In the genomic region with DNA sequence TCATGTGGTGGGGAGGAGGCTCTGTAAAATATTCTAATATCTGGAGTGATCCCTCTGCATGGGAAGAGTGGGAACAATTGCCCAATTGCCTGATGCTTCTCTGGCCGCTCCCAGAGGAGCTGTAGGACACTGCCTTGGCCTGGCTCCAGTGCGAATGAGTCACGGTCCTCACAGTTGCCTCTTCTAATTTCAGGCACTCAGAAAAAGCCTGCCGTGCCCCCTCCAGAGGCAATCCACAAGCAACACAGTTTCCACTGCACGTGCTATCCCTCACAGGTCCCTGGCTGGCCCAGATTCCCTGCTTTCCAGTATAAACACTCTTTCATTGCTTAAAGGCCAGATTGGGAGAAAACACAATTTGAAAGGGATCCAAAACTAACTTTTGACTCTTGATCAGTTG, we compare ENCODE assay signal across 9 mouse cellular contexts. TPM values are rescaled to one million over a fixed set of nuclear protein-coding genes. Genes with fewer than 3 reads are reported as not detected.
DNase-seq lines count a peak whose midpoint lies in the region; ATAC-seq and TF ChIP-seq lines count a peak whose summit lies in the region.
"Had no signal": no experiment of that assay in that cellular context is flagged by ENCODE, and none has a peak within 500 bp of the region (broad histone marks: within the 10 kb centered on the region; RNA-seq: fewer than 3 reads in every experiment).

No protein-coding gene starts in this region.

- H3K27me3 ChIP-seq in liver, adult 2 months (ENCODE audit: control insufficient read depth, insufficient read depth, low read length): no peaks in the 10 kb centered on the region
- H3K27me3 ChIP-seq in liver, embryonic 11.5 days (replicated peaks; ENCODE audit: control insufficient read depth, insufficient read depth, low read length): no peaks in the 10 kb centered on the region
- H3K27me3 ChIP-seq in heart, adult 2 months (ENCODE audit: control insufficient read depth, insufficient read depth, low read length): no peaks in the 10 kb centered on the region

- intact Hi-C loops in heart, adult 2 months (cut with DNase I): no loop called here

- no peak for TF ChIP-seq POLR2A in liver, adult 2 months (IDR thresholded peaks at IDR 0.05; ENCODE audit: extremely low read depth, insufficient read depth, low read length)
- TF ChIP-seq POLR2A in heart, adult 2 months (IDR thresholded peaks at IDR 0.05; ENCODE audit: insufficient read depth, low read depth, low read length): no peak

- H3K4me2 ChIP-seq in liver, embryonic 11.5 days: no peak overlapping the region

- 18% methylated on average over 5 of the region's 5 CpGs for WGBS in liver, adult 2 months
- WGBS in liver, embryonic 11.5 days: 72% methylated on average over 5 of the region's 5 CpGs
- 12% methylated on average over 5 of the region's 5 CpGs for WGBS in heart, adult 2 months

- H3K9ac ChIP-seq in liver, adult 2 months (ENCODE audit: low read depth, low read length): no peak overlapping the region
- H3K9ac ChIP-seq in liver, embryonic 11.5 days (ENCODE audit: low read depth, low read length): no peak overlapping the region
- no peak overlapping the region for H3K9ac ChIP-seq in heart, adult 2 months (ENCODE audit: low read depth, low read length)
- H3K9ac ChIP-seq: liver, embryonic 14.5 days had no signal

- H3K4me1 ChIP-seq in liver, adult 2 months (ENCODE audit: control insufficient read depth, insufficient read depth, low read length): peaks cover 21% of the 10 kb centered on the region
- H3K4me1 ChIP-seq in liver, embryonic 11.5 days (replicated peaks; ENCODE audit: control insufficient read depth, insufficient read depth, low read length): no peaks in the 10 kb centered on the region
- H3K4me1 ChIP-seq in heart, adult 2 months (ENCODE audit: control insufficient read depth, insufficient read depth, low read length): peaks cover 2% of the 10 kb centered on the region; the same call in 1 of the 2 replicates

- no peak overlapping the region for H3K4me3 ChIP-seq in liver, adult 2 months (ENCODE audit: insufficient read depth, low read depth, low read length)
- H3K4me3 ChIP-seq in liver, embryonic 11.5 days (ENCODE audit: low read depth, low read length): no peak overlapping the region
- no peak overlapping the region for H3K4me3 ChIP-seq in heart, adult 2 months
- no peak overlapping the region for H3K4me3 ChIP-seq in layer of hippocampus, adult 2 months

- H3K9me3 ChIP-seq in liver, embryonic 11.5 days (ENCODE audit: control insufficient read depth, low read length): no peaks in the 10 kb centered on the region

- peak; percentile 96 for DNase-seq in liver, adult 2 months (ENCODE audit: extremely low read depth, low read depth, low spot score)
- DNase-seq in liver, embryonic 11.5 days (ENCODE audit: low spot score): no peak
- peak; percentile 81 for DNase-seq in cerebellum, adult 8-10 months
- peak; percentile 88 to 91 for DNase-seq in heart, adult 2 months
- DNase-seq in layer of hippocampus, adult 2 months (ENCODE audit: low spot score in 2 of 2): peak; percentile 68 to 70
- DNase-seq in lung, postnatal 4 days: peak; percentile 90 to 94

- TF ChIP-seq EP300 in heart, adult 2 months (IDR thresholded peaks at IDR 0.05; ENCODE audit: insufficient read depth, low read depth, low read length): peak; percentile 59; the same call in 1 of the 2 replicates

- TF ChIP-seq CTCF in liver, adult 2 months (IDR thresholded peaks at IDR 0.05; ENCODE audit: low read depth, low read length): no peak
- peak; percentile 51 for TF ChIP-seq CTCF in heart, adult 2 months (IDR thresholded peaks at IDR 0.05)
- peak; percentile 43 for TF ChIP-seq CTCF in layer of hippocampus, adult 2 months (conservative IDR thresholded peaks at IDR 0.05)

- H3K27ac ChIP-seq in liver, adult 2 months (replicated peaks; ENCODE audit: insufficient read depth, low read depth, low read length): no peak overlapping the region
- H3K27ac ChIP-seq in liver, embryonic 11.5 days (ENCODE audit: low read depth, low read length): no peak overlapping the region
- peak overlapping the region; percentile 39 for H3K27ac ChIP-seq in heart, adult 2 months
- peak overlapping the region; percentile 57; the same call in 1 of the 2 replicates for H3K27ac ChIP-seq in layer of hippocampus, adult 2 months
- H3K27ac ChIP-seq: liver, embryonic 14.5 days had no signal

- ATAC-seq in liver, embryonic 11.5 days (replicated peaks; ENCODE audit: low FRiP score): no peak
- ATAC-seq in erythroblast, adult 5-6 weeks (replicated peaks; ENCODE audit: low FRiP score, poor library complexity, severe bottlenecking): no peak
- ATAC-seq in megakaryocyte-erythroid progenitor cell, adult 5-6 weeks (replicated peaks; ENCODE audit: low FRiP score, low TSS enrichment, poor library complexity, severe bottlenecking): no peak

- 0 out of 2 replicates have a peak, but pooled peaks cover 2% of the 10 kb centered on the region for H3K36me3 ChIP-seq in liver, adult 2 months (ENCODE audit: control insufficient read depth, insufficient read depth, low read length)
- no peaks in the 10 kb centered on the region; the same call in 1 of the 2 replicates for H3K36me3 ChIP-seq in liver, embryonic 11.5 days (ENCODE audit: control insufficient read depth, insufficient read depth, low read length)
- peaks cover 2% of the 10 kb centered on the region for H3K36me3 ChIP-seq in heart, adult 2 months (ENCODE audit: control insufficient read depth, insufficient read depth, low read length)

- H3K79me2 ChIP-seq in liver, adult 2 months (ENCODE audit: control insufficient read depth, insufficient read depth, low read length): no peaks in the 10 kb centered on the region
- no peaks in the 10 kb centered on the region for H3K79me2 ChIP-seq in heart, adult 2 months (replicated peaks; ENCODE audit: control insufficient read depth, insufficient read depth, low read length)

RNA-seq across cellular contexts. Expression of a gene that starts 13.2 kb away (rescaled TPM):
- 1.9 and 3.1 TPM in 2 replicates for total RNA-seq in liver, adult 2 months (2014; rRNA removed)
- polyA plus RNA-seq in liver, adult 2 months (2012; rRNA removed): 2.5 and 2.8 TPM in 2 replicates
- polyA plus RNA-seq in liver, embryonic 11.5 days (2014; fragmentation: Nextera tagmentation; extraction: Ambion mirVana): 6.1 and 7.6 TPM in 2 replicates
- 1 to 10 TPM; 5.7 to 7.3 TPM for total RNA-seq in heart, adult 2 months (2021)
- polyA plus RNA-seq in heart, adult 2 months (2012; rRNA removed): 5.0 and 8.1 TPM in 2 replicates
- 10 to 100 TPM; 13.9 to 14.8 TPM for total RNA-seq in layer of hippocampus, adult 2 months (2021)
- 7.1 and 10.6 TPM in 2 replicates for total RNA-seq in erythroblast, adult 5-6 weeks (2015; ENCODE audit: low replicate concordance)
- total RNA-seq in erythroblast, adult 5-6 weeks (2017; ENCODE audit: low replicate concordance): 2.2 and 2.6 TPM in 2 replicates
- 13.7 and 20.6 TPM in 2 replicates for total RNA-seq in megakaryocyte-erythroid progenitor cell, adult 5-6 weeks (2014; fragmentation: Nextera tagmentation)
- 3.1 and 3.5 TPM in 2 replicates for total RNA-seq in megakaryocyte-erythroid progenitor cell, adult 5-6 weeks (2017)

RNA-seq across cellular contexts. Expression of a gene that starts 24.0 kb away (rescaled TPM):
- total RNA-seq in liver, adult 2 months (2014; rRNA removed): 19.6 and 21.6 TPM in 2 replicates
- 8.5 and 9.0 TPM in 2 replicates for polyA plus RNA-seq in liver, adult 2 months (2012; rRNA removed)
- polyA plus RNA-seq in liver, embryonic 11.5 days (2014; fragmentation: Nextera tagmentation; extraction: Ambion mirVana): 12.0 and 14.1 TPM in 2 replicates
- total RNA-seq in heart, adult 2 months (2021): 10 to 100 TPM; 20.0 to 20.3 TPM
- 9.2 and 17.0 TPM in 2 replicates for polyA plus RNA-seq in heart, adult 2 months (2012; rRNA removed)
- total RNA-seq in layer of hippocampus, adult 2 months (2021): 10 to 100 TPM; 24.1 to 27.4 TPM
- total RNA-seq in erythroblast, adult 5-6 weeks (2015; ENCODE audit: low replicate concordance): 3.6 and 4.8 TPM in 2 replicates
- 7.8 and 10.2 TPM in 2 replicates for total RNA-seq in erythroblast, adult 5-6 weeks (2017; ENCODE audit: low replicate concordance)
- 12.0 and 12.4 TPM in 2 replicates for total RNA-seq in megakaryocyte-erythroid progenitor cell, adult 5-6 weeks (2014; fragmentation: Nextera tagmentation)
- total RNA-seq in megakaryocyte-erythroid progenitor cell, adult 5-6 weeks (2017): 13.3 and 17.8 TPM in 2 replicates

Comparison
In these comparisons a context has a peak if more than half of its experiments do, and no peak if none do; other contexts are left out.
1. H3K27ac ChIP-seq: peak in heart, adult 2 months (single experiment) and layer of hippocampus, adult 2 months (single experiment); none in liver, adult 2 months (single experiment) and liver, embryonic 11.5 days (single experiment).